Mouse (Mus musculus) erythroblast, embryonic 14.5 days (primary cell): Measurements from ENCODE around the gene Fhad1. TPM values are rescaled to one million over a fixed set of nuclear protein-coding genes. Genes with fewer than 3 reads are reported as not detected.
"Not testable (repeated sequence)": the region's sequence is repeated elsewhere in the genome, so short reads cannot be mapped to it uniquely, and the experiment has no call there.

Experiments used
- H3K27me3 ChIP-seq: 2 replicates; pipeline ENCODE4 v1.6.1; 2012; ENCODE audit warnings: inconsistent platforms; ENCODE audit not compliant: control insufficient read depth
- H3K36me3 ChIP-seq: 2 replicates; pipeline ENCODE4 v1.6.1; 2012; ENCODE audit warnings: mild to moderate bottlenecking, inconsistent platforms; ENCODE audit not compliant: control insufficient read depth
- H3K4me1 ChIP-seq: 2 replicates; pipeline ENCODE4 v1.6.1; 2012; ENCODE audit warnings: inconsistent platforms; ENCODE audit not compliant: control insufficient read depth
- H3K4me3 ChIP-seq: replicated peaks from 2 replicates; pipeline ENCODE3; 2012; ENCODE audit warnings: moderate library complexity, mild to moderate bottlenecking, inconsistent platforms
- H3K9me3 ChIP-seq: 2 replicates; pipeline ENCODE4 v1.6.1; 2012; ENCODE audit warnings: low read length, inconsistent platforms, mixed read lengths; ENCODE audit not compliant: control insufficient read depth
- GATA1 ChIP-seq: IDR thresholded peaks from 2 replicates; pipeline ENCODE4 v1.6.1; 2012; ENCODE audit warnings: low read length, inconsistent platforms, mixed read lengths
- TAL1 ChIP-seq: IDR thresholded peaks from 3 replicates; pipeline ENCODE4 v1.6.1; 2012; ENCODE audit warnings: low read length, inconsistent platforms, mixed read lengths
- polyA plus RNA-seq: library from polyadenylated mRNA; stranded (reverse); fragments of >175 nt; gene quantifications from 2 replicates; pipeline ENCODE4 v1.2.3, GENCODE M21; 2012

The Fhad1 gene
- polyA plus RNA-seq, 1 experiment: not detected

GRCm38 (mm10) chr4:142054580-142054979, 39.7 kb upstream of the Fhad1 start:
- no peaks in the 10 kb centered on the region for H3K27me3 ChIP-seq
- peaks cover 41% of the 10 kb centered on the region for H3K4me1 ChIP-seq
- TF ChIP-seq TAL1 (no peak), GATA1 (no peak)
- no peak overlapping the region for H3K4me3 ChIP-seq
- peaks cover 2% of the 10 kb centered on the region; the same call in 1 of the 2 replicates for H3K9me3 ChIP-seq
- no peaks in the 10 kb centered on the region for H3K36me3 ChIP-seq

- H3K4me1 ChIP-seq: peaks cover 48% of the 10 kb centered on the region
- H3K27me3 ChIP-seq: no peaks in the 10 kb centered on the region
- peaks cover 2% of the 10 kb centered on the region; the same call in 1 of the 2 replicates for H3K9me3 ChIP-seq
- H3K36me3 ChIP-seq: no peaks in the 10 kb centered on the region
- no peak overlapping the region for H3K4me3 ChIP-seq
- TF ChIP-seq GATA1: no peak
- TF ChIP-seq TAL1: no peak
These were observed 39.0 kb upstream of the Fhad1 start for GRCm38 (mm10) chr4:142053661-142054448.

GRCm38 (mm10) chr4:142053261-142053660, 38.4 kb upstream of the Fhad1 start:
- no peaks in the 10 kb centered on the region for H3K36me3 ChIP-seq
- no peak for TF ChIP-seq GATA1
- no peak for TF ChIP-seq TAL1
- no peak overlapping the region for H3K4me3 ChIP-seq
- H3K27me3 ChIP-seq: no peaks in the 10 kb centered on the region
- H3K4me1 ChIP-seq: peaks cover 53% of the 10 kb centered on the region
- H3K9me3 ChIP-seq: peaks cover 2% of the 10 kb centered on the region; the same call in 1 of the 2 replicates

- no peaks in the 10 kb centered on the region; the same call in 1 of the 2 replicates for H3K27me3 ChIP-seq
- no peak for TF ChIP-seq GATA1
- no peak for TF ChIP-seq TAL1
- peaks cover 59% of the 10 kb centered on the region for H3K4me1 ChIP-seq
- H3K9me3 ChIP-seq: peaks cover 2% of the 10 kb centered on the region; the same call in 1 of the 2 replicates
- H3K4me3 ChIP-seq: no peak overlapping the region
- no peaks in the 10 kb centered on the region for H3K36me3 ChIP-seq
These were observed 37.7 kb upstream of the Fhad1 start for GRCm38 (mm10) chr4:142052391-142053132.

GRCm38 (mm10) chr4:142051883-142052282, 37.0 kb upstream of the Fhad1 start:
- not testable (repeated sequence) for H3K27me3 ChIP-seq, H3K4me3 ChIP-seq, H3K36me3 ChIP-seq, H3K9me3 ChIP-seq
- H3K4me1 ChIP-seq: peaks cover 59% of the 10 kb centered on the region

GRCm38 (mm10) chr4:142049963-142050362, 35.1 kb upstream of the Fhad1 start:
- peaks cover 4% of the 10 kb centered on the region for H3K27me3 ChIP-seq
- H3K4me3 ChIP-seq: no peak overlapping the region
- TF ChIP-seq GATA1: no peak
- TF ChIP-seq TAL1: no peak
- H3K4me1 ChIP-seq: peaks cover 59% of the 10 kb centered on the region
- peaks cover 2% of the 10 kb centered on the region; the same call in 1 of the 2 replicates for H3K9me3 ChIP-seq
- H3K36me3 ChIP-seq: no peaks in the 10 kb centered on the region

GRCm38 (mm10) chr4:142048391-142048790, 33.5 kb upstream of the Fhad1 start:
- Histone ChIP-seq H3K4me1 (peaks cover 49% of the 10 kb centered on the region), H3K27me3 (peaks cover 9% of the 10 kb centered on the region), H3K4me3 (peak overlapping the region; percentile 11), H3K36me3 (no peaks in the 10 kb centered on the region), H3K9me3 (peaks cover 2% of the 10 kb centered on the region; the same call in 1 of the 2 replicates)
- TF ChIP-seq GATA1: no peak
- no peak for TF ChIP-seq TAL1

GRCm38 (mm10) chr4:142047005-142047404, 32.1 kb upstream of the Fhad1 start:
- Histone ChIP-seq H3K27me3 (peaks cover 9% of the 10 kb centered on the region), H3K36me3 (no peaks in the 10 kb centered on the region), H3K9me3 (peaks cover 2% of the 10 kb centered on the region; the same call in 1 of the 2 replicates), H3K4me3 (no peak overlapping the region), H3K4me1 (peaks cover 37% of the 10 kb centered on the region)
- TF ChIP-seq TAL1 (no peak), GATA1 (no peak)

GRCm38 (mm10) chr4:142046496-142046895, 31.6 kb upstream of the Fhad1 start:
- Histone ChIP-seq H3K4me1 (peaks cover 35% of the 10 kb centered on the region), H3K36me3 (no peaks in the 10 kb centered on the region), H3K4me3 (no peak overlapping the region), H3K9me3 (peaks cover 2% of the 10 kb centered on the region; the same call in 1 of the 2 replicates), H3K27me3 (peaks cover 9% of the 10 kb centered on the region)
- TF ChIP-seq TAL1: no peak
- no peak for TF ChIP-seq GATA1
